Mouse (Mus musculus) hindbrain, embryonic 10.5 days (tissue): ENCODE measurements around the gene Sox13. TPM values are rescaled to one million over a fixed set of nuclear protein-coding genes. Genes with fewer than 3 reads are reported as not detected.

Source experiments
- polyA plus RNA-seq: library from polyadenylated mRNA; unstranded; fragments of >200 nt; fragmentation: Nextera tagmentation; extraction: Ambion mirVana; gene quantifications from 2 replicates; pipeline ENCODE4 v1.2.1, GENCODE M21; 2016

Gene Sox13
- polyA plus RNA-seq, 1 experiment from 2014 or later: 28.4 TPM

Other genes starting within 250 kb of the Sox13 start
- not detected in 2 replicates for gene Golt1a, start 114.6 kb downstream of the Sox13 start, polyA plus RNA-seq
- gene Kiss1, start 102.5 kb downstream of the Sox13 start, polyA plus RNA-seq: not detected in 2 replicates
- 0.22 and 0.37 TPM in 2 replicates for gene Ren1, start 73.9 kb downstream of the Sox13 start, polyA plus RNA-seq
- 2.9 and 4.1 TPM in 2 replicates for gene Etnk2, start 60.8 kb downstream of the Sox13 start, polyA plus RNA-seq
- gene Snrpe, start 185.9 kb upstream of the Sox13 start, polyA plus RNA-seq: 842 and 897 TPM in 2 replicates
- gene Zbed6, start 236.5 kb upstream of the Sox13 start, polyA plus RNA-seq: not detected in 2 replicates
- gene Gm38394, start 236.9 kb upstream of the Sox13 start, polyA plus RNA-seq: 3.9 and 4.7 TPM in 2 replicates